In genomic region chr16:8512830-8513229, GRCm38 (mm10) we compare ENCODE assay signal across 9 mouse cellular contexts. TPM values are rescaled to one million over a fixed set of nuclear protein-coding genes. Genes with fewer than 3 reads are reported as not detected.
DNase-seq lines count a peak whose midpoint lies in the region; ATAC-seq and TF ChIP-seq lines count a peak whose summit lies in the region.
"Had no signal": no experiment of that assay in that cellular context is flagged by ENCODE, and none has a peak within 500 bp of the region (broad histone marks: within the 10 kb centered on the region; RNA-seq: fewer than 3 reads in every experiment).

No protein-coding gene starts in this region.

- H3K27me3 ChIP-seq in heart, embryonic 14.5 days (ENCODE audit: control insufficient read depth, insufficient read depth, low read length): no peaks in the 10 kb centered on the region
- peaks cover 8% of the 10 kb centered on the region for H3K27me3 ChIP-seq in Patski
- 0 out of 2 replicates have a peak, but pooled peaks cover 6% of the 10 kb centered on the region for H3K27me3 ChIP-seq in hindbrain, embryonic 12.5 days
- H3K27me3 ChIP-seq in midbrain, embryonic 12.5 days: peaks cover 24% of the 10 kb centered on the region

- 3% methylated on average over 5 of the region's 5 CpGs for WGBS in heart, embryonic 14.5 days
- WGBS in hindbrain, embryonic 12.5 days: 2% methylated on average over 5 of the region's 5 CpGs
- 3% methylated on average over 5 of the region's 5 CpGs for WGBS in midbrain, embryonic 12.5 days

- TF ChIP-seq CTCF in Patski (IDR thresholded peaks at IDR 0.05): no peak

- peaks cover 4% of the 10 kb centered on the region; the same call in 1 of the 2 replicates for H3K36me3 ChIP-seq in heart, embryonic 14.5 days (ENCODE audit: control insufficient read depth, insufficient read depth, low read length)
- no peaks in the 10 kb centered on the region for H3K36me3 ChIP-seq in hindbrain, embryonic 12.5 days
- H3K36me3 ChIP-seq in midbrain, embryonic 12.5 days: no peaks in the 10 kb centered on the region
- H3K36me3 ChIP-seq: G1E had no signal

- H3K4me2 ChIP-seq in heart, embryonic 14.5 days (ENCODE audit: low read length): peak overlapping the region; percentile 94
- H3K4me2 ChIP-seq in hindbrain, embryonic 12.5 days (replicated peaks): peak overlapping the region; percentile 66
- peak overlapping the region; percentile 81 for H3K4me2 ChIP-seq in midbrain, embryonic 12.5 days (replicated peaks)

- peaks cover 16 to 24% of the 10 kb centered on the region in 2 experiments for H3K4me1 ChIP-seq in heart, embryonic 14.5 days (ENCODE audit: control insufficient read depth in 2 of 2, insufficient read depth in 2 of 2, low read length in 2 of 2)
- peaks cover 28% of the 10 kb centered on the region for H3K4me1 ChIP-seq in hindbrain, embryonic 12.5 days
- H3K4me1 ChIP-seq in midbrain, embryonic 12.5 days: peaks cover 16% of the 10 kb centered on the region

- POLR2A ChIA-PET in Patski (lab: Charles Lee): no interaction called here

- H3K27ac ChIP-seq in heart, embryonic 14.5 days (replicated peaks in 1 of 2; ENCODE audit: control insufficient read depth in 1 of 2, insufficient read depth in 1 of 2, low read depth in 2 of 2, low read length in 2 of 2): no peak overlapping the region
- H3K27ac ChIP-seq in hindbrain, embryonic 12.5 days: peak overlapping the region; percentile 50; the same call in 1 of the 2 replicates
- H3K27ac ChIP-seq in midbrain, embryonic 12.5 days (replicated peaks): no peak overlapping the region

- no peak for DNase-seq in heart, adult 18-20 months
- DNase-seq in Patski (ENCODE audit: low read depth, low spot score): no peak
- no peak for DNase-seq in urinary bladder, postnatal 14 days (ENCODE audit: low spot score)
- DNase-seq in kidney, adult 9 months: no peak

- no peaks in the 10 kb centered on the region for H3K9me3 ChIP-seq in heart, embryonic 14.5 days (ENCODE audit: control insufficient read depth, low read length)
- no peaks in the 10 kb centered on the region for H3K9me3 ChIP-seq in hindbrain, embryonic 12.5 days (replicated peaks)
- H3K9me3 ChIP-seq in midbrain, embryonic 12.5 days: no peaks in the 10 kb centered on the region
- H3K9me3 ChIP-seq: G1E had no signal

- CTCF ChIA-PET in Patski (lab: Charles Lee): no interaction called here

- no peak for ATAC-seq in heart, embryonic 14.5 days (ENCODE audit: insufficient number of reproducible peaks, insufficient read depth, low FRiP score, low read depth)
- peak; percentile 41 for ATAC-seq in Patski
- peak; percentile 30 for ATAC-seq in hindbrain, embryonic 12.5 days (ENCODE audit: low FRiP score)
- peak; percentile 38 for ATAC-seq in midbrain, embryonic 12.5 days (ENCODE audit: low FRiP score, low read depth)
- ATAC-seq in erythroblast, adult 5-6 weeks (replicated peaks; ENCODE audit: low FRiP score, poor library complexity, severe bottlenecking): no peak

- in situ Hi-C loops in Patski (cut with MboI; ENCODE audit: low pct_unique_long_range_greater_than_20kb): no loop called here

- peak overlapping the region; percentile 27 to 61 for H3K4me3 ChIP-seq in heart, embryonic 14.5 days (ENCODE audit: control insufficient read depth in 1 of 2, insufficient read depth in 1 of 2, low read depth in 1 of 2, low read length in 2 of 2)
- peak overlapping the region; percentile 46 for H3K4me3 ChIP-seq in hindbrain, embryonic 12.5 days
- peak overlapping the region; percentile 59 for H3K4me3 ChIP-seq in midbrain, embryonic 12.5 days

- 0 out of 2 replicates have a peak overlapping the region, but pooled peaks have one; percentile 76 for H3K9ac ChIP-seq in heart, embryonic 14.5 days (ENCODE audit: low read length)
- 0 out of 2 replicates have a peak overlapping the region, but pooled peaks have one; percentile 33 for H3K9ac ChIP-seq in hindbrain, embryonic 12.5 days
- peak overlapping the region; percentile 29; the same call in 1 of the 2 replicates for H3K9ac ChIP-seq in midbrain, embryonic 12.5 days (replicated peaks)

RNA-seq across cellular contexts. Expression of gene Abat, which starts 0.4 kb away (rescaled TPM):
- polyA plus RNA-seq in heart, embryonic 14.5 days (2014; fragmentation: Nextera tagmentation; extraction: Ambion mirVana): 27.6 and 30.3 TPM in 2 replicates
- total RNA-seq in heart, adult 18-20 months (2021): 10 to 100 TPM in 1 of 2 experiments, 1 to 10 TPM in 1; 9.8 to 10.2 TPM
- polyA plus RNA-seq in Patski (2021): 25.8 TPM
- polyA plus RNA-seq in hindbrain, embryonic 12.5 days (2016; fragmentation: Nextera tagmentation; extraction: Ambion mirVana): 68.3 and 78.9 TPM in 2 replicates
- polyA plus RNA-seq in midbrain, embryonic 12.5 days (2016; fragmentation: Nextera tagmentation; extraction: Ambion mirVana): 39.5 and 40.3 TPM in 2 replicates
- 2.5 TPM in 1 of 2 replicates, not detected in the other for total RNA-seq in erythroblast, adult 5-6 weeks (2015; ENCODE audit: low replicate concordance)
- total RNA-seq in erythroblast, adult 5-6 weeks (2017; ENCODE audit: low replicate concordance): 1.3 and 2.4 TPM in 2 replicates
- polyA plus RNA-seq: G1E had no signal

RNA-seq across cellular contexts. Expression of gene Mettl22, which starts 42.2 kb away (rescaled TPM):
- 41.8 and 45.3 TPM in 2 replicates for polyA plus RNA-seq in heart, embryonic 14.5 days (2014; fragmentation: Nextera tagmentation; extraction: Ambion mirVana)
- total RNA-seq in heart, adult 18-20 months (2021): 10 to 100 TPM; 33.3 to 36.9 TPM
- polyA plus RNA-seq in Patski (2021): 12.6 TPM
- 20.3 and 22.6 TPM in 2 replicates for polyA plus RNA-seq in hindbrain, embryonic 12.5 days (2016; fragmentation: Nextera tagmentation; extraction: Ambion mirVana)
- polyA plus RNA-seq in midbrain, embryonic 12.5 days (2016; fragmentation: Nextera tagmentation; extraction: Ambion mirVana): 17.1 and 19.9 TPM in 2 replicates
- total RNA-seq in erythroblast, adult 5-6 weeks (2015; ENCODE audit: low replicate concordance): 3.7 and 3.8 TPM in 2 replicates
- 0.56 and 12.9 TPM in 2 replicates for total RNA-seq in erythroblast, adult 5-6 weeks (2017; ENCODE audit: low replicate concordance)

Comparison
In these comparisons a context has a peak if more than half of its experiments do, and no peak if none do; other contexts are left out.
1. ATAC-seq: peak in Patski (single experiment), hindbrain, embryonic 12.5 days (single experiment) and midbrain, embryonic 12.5 days (single experiment); none in heart, embryonic 14.5 days (single experiment) and erythroblast, adult 5-6 weeks (single experiment).
2. Peak in every context shown above with its lines, with median percentiles within 50 percentile points of each other: H3K4me2 ChIP-seq, H3K4me3 ChIP-seq and H3K9ac ChIP-seq.